Mouse (Mus musculus): ENCODE measurements at regions not wholly inside any gene's neighbourhood (a gene's known extent, or its start where the extent isn't known, plus 50 kb on each side); places are given as distances from the start of the nearest gene placed in this dataset.

- no peak overlapping the region for H3K27ac ChIP-seq (ENCODE audit: low read length)
Observed at GRCm38 (mm10) chr6:22538254-22538653, 182.2 kb upstream of the Fam3c start.

GRCm38 (mm10) chr6:22524384-22524783 is 168.3 kb upstream of the Fam3c start:
- H3K4me2 ChIP-seq (ENCODE audit: low read depth, low read length): no peak overlapping the region
- H3K9ac ChIP-seq (ENCODE audit: low read length): no peak overlapping the region
- 50% methylated on average over 3 of the region's 3 CpGs for WGBS
- no peaks in the 10 kb centered on the region for H3K27me3 ChIP-seq (ENCODE audit: control insufficient read depth, insufficient read depth, low read depth, low read length)
- no peak overlapping the region for H3K27ac ChIP-seq (ENCODE audit: low read length)
- H3K4me3 ChIP-seq (ENCODE audit: low read length): no peak overlapping the region
- H3K9me3 ChIP-seq (ENCODE audit: control insufficient read depth, low read length): no peaks in the 10 kb centered on the region
- H3K4me1 ChIP-seq (replicated peaks; ENCODE audit: control insufficient read depth, insufficient read depth, low read length): no peaks in the 10 kb centered on the region
- no peak for ATAC-seq (ENCODE audit: low read depth)
- H3K36me3 ChIP-seq (ENCODE audit: control insufficient read depth, insufficient read depth, low read length): no peaks in the 10 kb centered on the region

More at GRCm38 (mm10) chr6:22538254-22538653, 182.2 kb upstream of the Fam3c start:
- Histone ChIP-seq H3K4me3 (ENCODE audit: low read length) (no peak overlapping the region), H3K36me3 (ENCODE audit: control insufficient read depth, insufficient read depth, low read length) (no peaks in the 10 kb centered on the region), H3K4me1 (replicated peaks; ENCODE audit: control insufficient read depth, insufficient read depth, low read length) (no peaks in the 10 kb centered on the region), H3K9me3 (ENCODE audit: control insufficient read depth, low read length) (no peaks in the 10 kb centered on the region), H3K9ac (ENCODE audit: low read length) (no peak overlapping the region), H3K4me2 (ENCODE audit: low read depth, low read length) (no peak overlapping the region), H3K27me3 (ENCODE audit: control insufficient read depth, insufficient read depth, low read depth, low read length) (no peaks in the 10 kb centered on the region)
- no peak for ATAC-seq (ENCODE audit: low read depth)
- 61% methylated on average over 4 of the region's 4 CpGs for WGBS

- no peaks in the 10 kb centered on the region for H3K9me3 ChIP-seq (ENCODE audit: control insufficient read depth, low read length)
- ATAC-seq (ENCODE audit: low read depth): no peak
- no peaks in the 10 kb centered on the region for H3K27me3 ChIP-seq (ENCODE audit: control insufficient read depth, insufficient read depth, low read depth, low read length)
- H3K4me3 ChIP-seq (ENCODE audit: low read length): no peak overlapping the region
- H3K36me3 ChIP-seq (ENCODE audit: control insufficient read depth, insufficient read depth, low read length): no peaks in the 10 kb centered on the region
- no peaks in the 10 kb centered on the region for H3K4me1 ChIP-seq (replicated peaks; ENCODE audit: control insufficient read depth, insufficient read depth, low read length)
- H3K4me2 ChIP-seq (ENCODE audit: low read depth, low read length): no peak overlapping the region
- no peak overlapping the region for H3K9ac ChIP-seq (ENCODE audit: low read length)
- WGBS: 76% methylated on average over 9 of the region's 9 CpGs
- no peak overlapping the region for H3K27ac ChIP-seq (ENCODE audit: low read length)
Observed at GRCm38 (mm10) chr6:22523582-22524234, 167.7 kb upstream of the Fam3c start.

GRCm38 (mm10) chr6:22506871-22507270 is 150.8 kb upstream of the Fam3c start:
- Histone ChIP-seq H3K27me3 (ENCODE audit: control insufficient read depth, insufficient read depth, low read depth, low read length) (no peaks in the 10 kb centered on the region), H3K27ac (ENCODE audit: low read length) (no peak overlapping the region), H3K9ac (ENCODE audit: low read length) (no peak overlapping the region), H3K4me1 (replicated peaks; ENCODE audit: control insufficient read depth, insufficient read depth, low read length) (no peaks in the 10 kb centered on the region), H3K36me3 (ENCODE audit: control insufficient read depth, insufficient read depth, low read length) (no peaks in the 10 kb centered on the region), H3K4me3 (ENCODE audit: low read length) (no peak overlapping the region), H3K4me2 (ENCODE audit: low read depth, low read length) (no peak overlapping the region), H3K9me3 (ENCODE audit: control insufficient read depth, low read length) (no peaks in the 10 kb centered on the region)
- 75% methylated on average over 1 of the region's 1 CpGs for WGBS
- ATAC-seq (ENCODE audit: low read depth): no peak

GRCm38 (mm10) chr6:22497306-22497705 is 141.3 kb upstream of the Fam3c start:
- WGBS: 38% methylated on average over 9 of the region's 9 CpGs
- H3K9me3 ChIP-seq (ENCODE audit: control insufficient read depth, low read length): no peaks in the 10 kb centered on the region
- no peak overlapping the region for H3K9ac ChIP-seq (ENCODE audit: low read length)
- H3K27ac ChIP-seq (ENCODE audit: low read length): no peak overlapping the region
- H3K36me3 ChIP-seq (ENCODE audit: control insufficient read depth, insufficient read depth, low read length): no peaks in the 10 kb centered on the region
- peak; percentile 87 for ATAC-seq (ENCODE audit: low read depth)
- no peak overlapping the region for H3K4me3 ChIP-seq (ENCODE audit: low read length)
- no peak overlapping the region for H3K4me2 ChIP-seq (ENCODE audit: low read depth, low read length)
- H3K4me1 ChIP-seq (replicated peaks; ENCODE audit: control insufficient read depth, insufficient read depth, low read length): no peaks in the 10 kb centered on the region
- no peaks in the 10 kb centered on the region for H3K27me3 ChIP-seq (ENCODE audit: control insufficient read depth, insufficient read depth, low read depth, low read length)

GRCm38 (mm10) chr6:22496471-22496870 is 140.4 kb upstream of the Fam3c start:
- 78% methylated on average over 1 of the region's 1 CpGs for WGBS
- H3K27ac ChIP-seq (ENCODE audit: low read length): no peak overlapping the region
- no peak for ATAC-seq (ENCODE audit: low read depth)
- no peaks in the 10 kb centered on the region for H3K27me3 ChIP-seq (ENCODE audit: control insufficient read depth, insufficient read depth, low read depth, low read length)
- H3K9me3 ChIP-seq (ENCODE audit: control insufficient read depth, low read length): no peaks in the 10 kb centered on the region
- no peaks in the 10 kb centered on the region for H3K4me1 ChIP-seq (replicated peaks; ENCODE audit: control insufficient read depth, insufficient read depth, low read length)
- no peak overlapping the region for H3K4me2 ChIP-seq (ENCODE audit: low read depth, low read length)
- H3K4me3 ChIP-seq (ENCODE audit: low read length): no peak overlapping the region
- H3K9ac ChIP-seq (ENCODE audit: low read length): no peak overlapping the region
- no peaks in the 10 kb centered on the region for H3K36me3 ChIP-seq (ENCODE audit: control insufficient read depth, insufficient read depth, low read length)

GRCm38 (mm10) chr6:22493632-22494260 is 137.7 kb upstream of the Fam3c start:
- H3K27ac ChIP-seq (ENCODE audit: low read length): no peak overlapping the region
- ATAC-seq (ENCODE audit: low read depth): peak; percentile 66; the same call in 1 of the 2 replicates
- no peaks in the 10 kb centered on the region for H3K36me3 ChIP-seq (ENCODE audit: control insufficient read depth, insufficient read depth, low read length)
- H3K9ac ChIP-seq (ENCODE audit: low read length): no peak overlapping the region
- H3K4me3 ChIP-seq (ENCODE audit: low read length): no peak overlapping the region
- H3K4me2 ChIP-seq (ENCODE audit: low read depth, low read length): no peak overlapping the region
- H3K9me3 ChIP-seq (ENCODE audit: control insufficient read depth, low read length): no peaks in the 10 kb centered on the region
- no peaks in the 10 kb centered on the region for H3K4me1 ChIP-seq (replicated peaks; ENCODE audit: control insufficient read depth, insufficient read depth, low read length)
- 35% methylated on average over 11 of the region's 11 CpGs for WGBS
- no peaks in the 10 kb centered on the region for H3K27me3 ChIP-seq (ENCODE audit: control insufficient read depth, insufficient read depth, low read depth, low read length)

GRCm38 (mm10) chr6:22492896-22493295 is 136.9 kb upstream of the Fam3c start:
- H3K36me3 ChIP-seq (ENCODE audit: control insufficient read depth, insufficient read depth, low read length): no peaks in the 10 kb centered on the region

GRCm38 (mm10) chr6:22490762-22491161 is 134.7 kb upstream of the Fam3c start:
- no peaks in the 10 kb centered on the region for H3K4me1 ChIP-seq (replicated peaks; ENCODE audit: control insufficient read depth, insufficient read depth, low read length)
- H3K4me2 ChIP-seq (ENCODE audit: low read depth, low read length): no peak overlapping the region
- no peak for ATAC-seq (ENCODE audit: low read depth)
- WGBS: 67% methylated on average over 6 of the region's 6 CpGs
- H3K9ac ChIP-seq (ENCODE audit: low read length): no peak overlapping the region
- no peaks in the 10 kb centered on the region for H3K36me3 ChIP-seq (ENCODE audit: control insufficient read depth, insufficient read depth, low read length)
- no peaks in the 10 kb centered on the region for H3K27me3 ChIP-seq (ENCODE audit: control insufficient read depth, insufficient read depth, low read depth, low read length)
- H3K27ac ChIP-seq (ENCODE audit: low read length): no peak overlapping the region
- H3K9me3 ChIP-seq (ENCODE audit: control insufficient read depth, low read length): no peaks in the 10 kb centered on the region
- no peak overlapping the region for H3K4me3 ChIP-seq (ENCODE audit: low read length)

More at GRCm38 (mm10) chr6:22492896-22493295, 136.9 kb upstream of the Fam3c start:
- H3K9ac ChIP-seq (ENCODE audit: low read length): no peak overlapping the region
- no peak overlapping the region for H3K27ac ChIP-seq (ENCODE audit: low read length)
- H3K27me3 ChIP-seq (ENCODE audit: control insufficient read depth, insufficient read depth, low read depth, low read length): no peaks in the 10 kb centered on the region
- no peak overlapping the region for H3K4me2 ChIP-seq (ENCODE audit: low read depth, low read length)
- no peaks in the 10 kb centered on the region for H3K4me1 ChIP-seq (replicated peaks; ENCODE audit: control insufficient read depth, insufficient read depth, low read length)
- 80% methylated on average over 17 of the region's 17 CpGs for WGBS
- H3K4me3 ChIP-seq (ENCODE audit: low read length): no peak overlapping the region
- no peaks in the 10 kb centered on the region for H3K9me3 ChIP-seq (ENCODE audit: control insufficient read depth, low read length)
- no peak for ATAC-seq (ENCODE audit: low read depth)

Measured in lung, embryonic 16.5 days (tissue).